Mouse (Mus musculus): ENCODE data around the gene Slc8a1. TPM values are rescaled to one million over a fixed set of nuclear protein-coding genes. Genes with fewer than 3 reads are reported as not detected.

The Slc8a1 gene
- total and polyA plus RNA-seq, 3 experiments: not detected

- no peak for DNase-seq (ENCODE audit: extremely low read depth)
- Histone ChIP-seq H3K27me3 (replicated peaks) (no peaks in the 10 kb centered on the region), H3K9me3 (replicated peaks; ENCODE audit: low read length) (peaks cover 40% of the 10 kb centered on the region), H3K36me3 (replicated peaks in 1 of 2; ENCODE audit: control insufficient read depth in 1 of 2, insufficient read depth in 1 of 2, low read length in 1 of 2) (no peaks in the 10 kb centered on the region), H3K79me2 (replicated peaks; ENCODE audit: control insufficient read depth, extremely low read depth, insufficient read depth, poor library complexity, severe bottlenecking) (no peaks in the 10 kb centered on the region), H3K4me2 (ENCODE audit: insufficient read depth, low read depth, poor library complexity, severe bottlenecking) (no peak overlapping the region), H3K27ac (ENCODE audit: insufficient read depth, low read depth) (no peak overlapping the region), H3K4me3 (replicated peaks in 1 of 3; ENCODE audit: low read depth in 2 of 3, low read length in 2 of 3, poor library complexity in 1 of 3) (no peak overlapping the region), H3K4me1 (ENCODE audit: control insufficient read depth in 1 of 2, insufficient read depth in 2 of 2) (no peaks in the 10 kb centered on the region), H3K9ac (ENCODE audit: insufficient read depth, low read depth) (no peak overlapping the region)
- dilution Hi-C loops (cut with MboI; ENCODE audit: extremely low pct_ligation_motif_present, extremely low pct_unique_long_range_greater_than_20kb, low sequenced_read_pairs) (no loop called here), in situ Hi-C loops (cut with MboI; ENCODE audit: low pct_ligation_motif_present, low pct_unique_long_range_greater_than_20kb, low sequenced_read_pairs) (no loop called here)
- TF ChIP-seq ZMIZ1 (IDR thresholded peaks at IDR 0.05; ENCODE audit: low read depth, low read length): no peak
- no peak for TF ChIP-seq MEF2A (IDR thresholded peaks at IDR 0.05; ENCODE audit: borderline replicate concordance, low read depth, low read length)
- no peak for TF ChIP-seq MXI1 (IDR thresholded peaks at IDR 0.05; ENCODE audit: low read depth, low read length)
- no peak for TF ChIP-seq EP300 (IDR thresholded peaks at IDR 0.05; ENCODE audit: low read length)
- TF ChIP-seq UBTF (IDR thresholded peaks at IDR 0.05; ENCODE audit: low read depth, low read length): no peak
Measured at GRCm38 (mm10) chr17:81698789-81699188, 39.4 kb downstream of the Slc8a1 start.

- H3K4me2 ChIP-seq (ENCODE audit: insufficient read depth, low read depth, poor library complexity, severe bottlenecking): no peak overlapping the region
- no peaks in the 10 kb centered on the region for H3K36me3 ChIP-seq (replicated peaks in 1 of 2; ENCODE audit: control insufficient read depth in 1 of 2, insufficient read depth in 1 of 2, low read length in 1 of 2)
- no peak overlapping the region for H3K27ac ChIP-seq (ENCODE audit: insufficient read depth, low read depth)
- H3K4me3 ChIP-seq (replicated peaks in 1 of 3; ENCODE audit: low read depth in 2 of 3, low read length in 2 of 3, poor library complexity in 1 of 3): no peak overlapping the region
- H3K79me2 ChIP-seq (replicated peaks; ENCODE audit: control insufficient read depth, extremely low read depth, insufficient read depth, poor library complexity, severe bottlenecking): no peaks in the 10 kb centered on the region
- no peak for DNase-seq (ENCODE audit: extremely low read depth)
- H3K27me3 ChIP-seq (replicated peaks): no peaks in the 10 kb centered on the region
- dilution Hi-C loops (cut with MboI; ENCODE audit: extremely low pct_ligation_motif_present, extremely low pct_unique_long_range_greater_than_20kb, low sequenced_read_pairs) (no loop called here), in situ Hi-C loops (cut with MboI; ENCODE audit: low pct_ligation_motif_present, low pct_unique_long_range_greater_than_20kb, low sequenced_read_pairs) (no loop called here)
- no peak overlapping the region for H3K9ac ChIP-seq (ENCODE audit: insufficient read depth, low read depth)
- no peak for TF ChIP-seq CHD2 (IDR thresholded peaks at IDR 0.05; ENCODE audit: low read length)
- no peak for TF ChIP-seq MXI1 (IDR thresholded peaks at IDR 0.05; ENCODE audit: low read depth, low read length)
- TF ChIP-seq MAFK (IDR thresholded peaks at IDR 0.05; ENCODE audit: insufficient replicate concordance, low read length): no peak
- no peak for TF ChIP-seq ETS1 (conservative IDR thresholded peaks at IDR 0.05; ENCODE audit: low read depth, low read length)
- no peak for TF ChIP-seq TCF12 (IDR thresholded peaks at IDR 0.05; ENCODE audit: low read depth, low read length)
- TF ChIP-seq NRF1 (IDR thresholded peaks at IDR 0.05; ENCODE audit: low read depth, low read length): no peak
- no peak for TF ChIP-seq POLR2AphosphoS2 (IDR thresholded peaks at IDR 0.05; ENCODE audit: low read depth, low read length)
- TF ChIP-seq ELF1 (IDR thresholded peaks at IDR 0.05; ENCODE audit: low read depth, low read length): no peak
- TF ChIP-seq BHLHE40 (IDR thresholded peaks at IDR 0.05; ENCODE audit: low read depth, low read length): no peak
- TF ChIP-seq TBP (conservative IDR thresholded peaks at IDR 0.05; ENCODE audit: low read depth, low read length): no peak
- no peak for TF ChIP-seq HCFC1 (IDR thresholded peaks at IDR 0.05; ENCODE audit: low read depth, low read length)
- TF ChIP-seq ZMIZ1 (IDR thresholded peaks at IDR 0.05; ENCODE audit: low read depth, low read length): no peak
- no peak for TF ChIP-seq ZC3H11A (IDR thresholded peaks at IDR 0.05; ENCODE audit: low read depth, low read length)
- no peak for TF ChIP-seq EP300 (IDR thresholded peaks at IDR 0.05; ENCODE audit: low read length)
- no peak for TF ChIP-seq CHD1 (IDR thresholded peaks at IDR 0.05; ENCODE audit: low read depth, low read length)
- no peaks in the 10 kb centered on the region for H3K4me1 ChIP-seq (ENCODE audit: control insufficient read depth in 1 of 2, insufficient read depth in 2 of 2)
- H3K9me3 ChIP-seq (replicated peaks; ENCODE audit: low read length): peaks cover 32% of the 10 kb centered on the region
Measured at GRCm38 (mm10) chr17:81697695-81698094, 40.5 kb downstream of the Slc8a1 start.
